Mouse (Mus musculus) cerebellum, postnatal 14 days (tissue): Measurements from ENCODE around the gene Cyp3a59.
"Not testable (repeated sequence)": the region's sequence is repeated elsewhere in the genome, so short reads cannot be mapped to it uniquely, and the experiment has no call there.

ENCODE experiments used
- DNase-seq, 2 experiments: peaks; one replicate each; pipeline ENCODE4 v3.0.0; 2021; ENCODE audit warnings: mixed read lengths in 2 of 2

The Cyp3a59 gene

DNA sequence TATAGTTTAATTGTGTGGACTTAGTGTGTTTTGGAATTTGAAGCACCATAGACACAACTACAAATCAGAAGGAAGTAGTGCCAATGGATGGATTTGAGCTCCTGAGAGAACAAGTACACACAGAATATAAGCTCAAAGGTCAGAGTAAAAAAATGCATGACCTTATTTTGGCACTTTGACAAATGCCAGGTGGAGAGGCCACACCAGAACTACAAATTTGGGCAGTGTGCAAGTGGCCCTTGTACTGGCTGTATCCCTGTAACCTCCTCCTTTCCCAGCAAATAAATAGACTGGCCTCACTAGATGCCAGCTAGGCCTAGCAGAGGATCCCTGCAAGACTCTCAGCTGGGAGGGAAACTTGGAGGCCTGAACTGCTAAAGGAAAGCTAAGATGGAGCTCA lies at the start of gene Cyp3a59:
Gene Cyp3a59, plus strand, starts transcription at position 313 of the 400 bp plus-strand sequence.
- not testable (repeated sequence) for DNase-seq

DNA sequence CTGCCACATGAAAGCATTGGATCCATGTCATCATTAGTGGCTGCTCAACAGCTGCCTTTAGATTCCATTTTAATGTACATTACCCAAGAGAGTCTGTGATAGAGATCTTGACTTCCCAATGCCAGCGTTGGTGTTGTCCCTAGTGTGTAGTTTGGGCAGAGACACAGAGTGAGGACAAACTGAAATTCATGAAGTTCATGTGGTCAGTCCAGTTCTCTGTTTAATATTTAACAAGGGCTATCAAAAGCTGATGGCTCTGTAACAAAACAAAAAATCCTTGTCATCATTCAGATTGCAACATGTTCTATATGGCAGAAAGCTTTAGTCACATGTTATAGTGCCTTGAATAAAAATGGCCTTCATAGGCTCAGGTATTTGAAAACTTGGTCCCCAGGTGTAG lies 9.0 kb upstream of the Cyp3a59 start:
- no peak for DNase-seq

DNA sequence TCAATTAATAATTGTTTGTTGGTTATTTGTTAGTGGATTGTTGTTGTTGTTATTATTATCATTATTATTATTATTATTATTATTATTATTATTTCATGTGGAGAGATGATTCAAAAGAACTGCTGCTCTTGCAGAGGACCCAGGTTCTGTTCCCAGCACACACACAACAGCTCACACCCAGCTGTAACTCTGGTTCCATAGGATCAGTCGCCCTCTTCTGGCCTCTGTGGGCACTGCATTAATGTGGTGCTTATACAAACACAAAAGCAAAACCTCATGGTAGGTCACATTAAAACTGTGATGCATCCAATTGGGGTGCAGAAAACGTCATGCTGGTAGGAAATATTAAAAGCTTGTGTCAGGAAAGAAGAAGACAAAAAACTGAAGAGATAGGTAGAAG lies 68.8 kb downstream of the Cyp3a59 start:
- DNase-seq: peak in 1 of 2 experiments; percentile 44

DNA sequence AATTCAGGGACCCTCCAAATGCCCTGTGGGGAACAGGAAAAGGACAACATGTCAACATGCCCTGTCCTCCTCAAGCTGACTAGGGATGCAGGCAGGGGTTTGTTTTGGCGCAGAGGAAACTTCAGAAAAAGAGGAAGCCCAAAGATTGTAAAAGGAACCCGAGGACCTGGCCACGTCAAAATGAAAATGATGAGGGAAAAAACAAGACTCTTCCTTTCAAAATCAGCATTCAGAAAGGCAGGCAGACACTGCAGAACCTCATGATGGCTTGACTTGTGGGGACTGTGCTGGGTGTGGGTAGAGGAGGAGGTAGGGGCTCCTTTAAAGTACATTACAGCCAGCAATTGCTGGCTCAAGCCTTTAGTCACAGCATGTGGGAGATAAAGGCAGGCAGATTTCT lies 71.4 kb downstream of the Cyp3a59 start:
- no peak for DNase-seq

DNA sequence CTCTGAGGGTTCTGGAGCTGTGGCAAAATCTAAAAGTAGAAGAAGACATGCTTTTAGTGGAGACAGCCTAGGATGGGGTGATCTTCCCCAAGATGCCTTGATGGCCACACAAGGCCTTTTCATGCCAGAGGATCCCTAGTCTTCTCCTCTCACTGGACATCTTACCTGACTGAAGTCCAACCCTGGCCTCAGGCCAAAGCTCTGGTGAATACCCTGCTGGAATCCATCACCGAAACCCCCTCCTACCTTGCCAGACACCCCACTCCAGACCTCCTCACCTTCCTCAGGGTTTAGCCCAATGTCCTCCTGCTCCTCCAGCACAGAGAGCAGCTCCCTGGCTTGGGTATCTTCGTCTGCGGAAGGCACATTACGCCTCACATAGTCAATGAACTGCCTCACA lies 79.3 kb downstream of the Cyp3a59 start:
- DNase-seq: not testable (repeated sequence)

DNA sequence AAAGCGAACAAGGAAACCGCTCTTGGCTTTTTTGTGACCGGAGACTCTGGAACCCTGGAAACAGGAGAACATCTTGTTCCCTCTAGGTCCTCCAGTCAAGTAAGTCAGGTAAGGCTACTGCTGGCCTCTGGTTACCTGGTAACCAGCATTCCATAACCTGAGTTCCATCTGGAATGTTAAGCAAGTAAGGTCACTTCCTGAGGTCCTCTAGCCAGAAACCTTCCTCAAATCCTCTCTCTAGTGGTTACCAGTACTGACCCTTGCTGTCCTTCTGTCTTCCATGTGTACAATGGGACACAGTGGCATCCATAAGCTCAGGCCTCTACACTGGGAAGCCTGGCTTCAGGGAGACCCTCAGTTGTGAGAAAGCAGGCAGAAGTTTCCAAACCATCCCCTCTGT lies 81.4 kb downstream of the Cyp3a59 start, which contains the start of gene Gm5565:
Gene Gm5565, minus strand, starts transcription at position 101 of the 400 bp plus-strand sequence.
- not testable (repeated sequence) for DNase-seq
